In the genomic region with DNA sequence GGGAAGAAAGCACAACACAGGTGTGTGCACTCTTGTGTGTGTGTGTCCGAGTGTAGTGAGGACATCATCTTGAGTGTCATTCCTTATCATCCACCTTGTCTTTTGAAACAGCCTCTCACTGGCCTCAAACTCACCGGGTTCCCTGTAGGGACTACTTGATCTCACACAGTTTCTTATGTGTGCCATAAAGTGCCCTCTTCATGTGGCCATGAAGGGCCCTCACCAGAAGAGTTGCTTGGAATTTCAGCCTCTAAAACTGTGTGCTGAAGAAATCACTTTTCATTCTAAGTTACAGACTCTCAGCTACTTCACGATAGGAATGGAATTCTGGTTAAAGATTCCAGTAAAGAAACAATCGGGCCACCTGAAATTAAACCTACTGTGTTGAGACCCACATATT, we compare ENCODE assay signal across 18 mouse cellular contexts.
"Had no signal": no experiment of that assay in that cellular context is flagged by ENCODE, and none has a peak within 500 bp of the region (broad histone marks: within the 10 kb centered on the region; RNA-seq: fewer than 3 reads in every experiment).

No protein-coding gene starts in this region.

- H3K36me3 ChIP-seq: kidney, embryonic 15.5 days; limb, embryonic 12.5 days; limb, embryonic 15.5 days; midbrain, embryonic 15.5 days; neural tube, embryonic 12.5 days; neural tube, embryonic 15.5 days had no signal

- ATAC-seq: intestine, postnatal 0 days; liver, postnatal 0 days; midbrain, embryonic 15.5 days had no signal

- H3K4me3 ChIP-seq: kidney, embryonic 15.5 days; limb, embryonic 12.5 days; limb, embryonic 15.5 days; midbrain, embryonic 15.5 days; neural tube, embryonic 12.5 days; neural tube, embryonic 15.5 days had no signal

- H3K4me2 ChIP-seq: kidney, embryonic 15.5 days; limb, embryonic 12.5 days; limb, embryonic 15.5 days; liver, embryonic 11.5 days; midbrain, embryonic 11.5 days; midbrain, embryonic 15.5 days; neural tube, embryonic 12.5 days; neural tube, embryonic 15.5 days had no signal

- H3K27ac ChIP-seq: kidney, embryonic 15.5 days; limb, embryonic 12.5 days; limb, embryonic 15.5 days; liver, embryonic 14.5 days; midbrain, embryonic 15.5 days; neural tube, embryonic 12.5 days; neural tube, embryonic 15.5 days had no signal

- H3K27me3 ChIP-seq: kidney, embryonic 15.5 days; limb, embryonic 12.5 days; limb, embryonic 15.5 days; midbrain, embryonic 15.5 days; neural tube, embryonic 12.5 days; neural tube, embryonic 15.5 days had no signal

- H3K9me3 ChIP-seq: limb, embryonic 15.5 days; midbrain, embryonic 15.5 days; neural tube, embryonic 12.5 days; neural tube, embryonic 15.5 days had no signal

- H3K4me1 ChIP-seq: kidney, embryonic 15.5 days; limb, embryonic 12.5 days; limb, embryonic 15.5 days; midbrain, embryonic 15.5 days; neural tube, embryonic 12.5 days; neural tube, embryonic 15.5 days had no signal

- H3K9ac ChIP-seq: kidney, embryonic 15.5 days; limb, embryonic 12.5 days; limb, embryonic 15.5 days; liver, embryonic 14.5 days; liver, postnatal 0 days; midbrain, embryonic 15.5 days; neural tube, embryonic 12.5 days; neural tube, embryonic 15.5 days had no signal

- DNase-seq: kidney, adult 8-10 months; kidney, postnatal 10 days; kidney, postnatal 36 days; left cerebral cortex, postnatal 4 days; liver, postnatal 0 days; retina, postnatal 1 day; thymus, adult 18-20 months; thymus, postnatal 14 days had no signal
